Mouse (Mus musculus): ENCODE results near the gene Spata32. TPM values are rescaled to one million over a fixed set of nuclear protein-coding genes. Genes with fewer than 3 reads are reported as not detected.
A peak's percentile ranks its signal among the peaks of the same experiment; 100 is the strongest.

The Spata32 gene
- not detected in 2 replicates for polyA plus RNA-seq (2015; fragmentation: Nextera tagmentation; extraction: Ambion mirVana)

DNA sequence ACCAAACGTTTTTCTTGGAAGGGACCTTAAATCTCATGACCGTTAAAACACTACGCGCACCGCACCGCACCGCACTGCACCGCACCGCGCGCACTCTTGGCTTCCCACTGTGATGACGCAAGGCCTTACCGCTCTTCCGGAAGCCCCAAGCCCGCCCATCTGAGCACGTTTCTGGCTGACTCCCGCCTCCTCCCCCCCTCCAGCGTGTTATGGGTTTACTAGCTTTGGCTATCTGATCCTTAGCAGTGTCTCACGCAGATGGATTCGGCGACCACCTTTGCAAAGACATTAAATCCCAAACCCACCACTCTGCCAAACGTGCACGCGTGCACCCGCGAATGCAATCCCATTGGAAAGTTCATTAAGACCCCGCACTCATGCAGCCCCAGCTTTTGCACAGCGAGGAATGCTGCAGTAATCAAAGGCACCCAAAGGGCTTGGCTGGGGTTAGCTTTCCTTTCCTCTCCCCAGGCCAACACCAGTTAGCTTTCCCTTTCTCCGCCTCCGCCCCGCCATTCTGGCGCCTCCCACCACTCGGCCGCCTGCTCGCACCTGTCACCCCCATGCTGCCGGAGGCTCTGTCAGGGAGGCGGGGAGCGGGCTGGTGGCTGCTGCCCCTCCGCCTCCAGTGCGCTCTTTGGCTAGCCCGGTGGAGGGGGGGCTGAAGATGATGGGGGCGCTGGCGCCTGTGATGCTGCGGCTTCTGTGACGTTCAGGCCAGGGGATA is at the start of gene Spata32:
Gene Spata32, minus strand, starts transcription at position 643 of the 727 bp plus-strand sequence.
- Histone ChIP-seq H3K4me3 (ENCODE audit: low read length) (peak within 1 kb of the TSS; percentile 64), H3K9me3 (replicated peaks; ENCODE audit: control insufficient read depth, low read length) (peaks cover 2% of the 10 kb centered on the region; the same call in 1 of the 2 replicates), H3K36me3 (ENCODE audit: control insufficient read depth, insufficient read depth) (peaks cover 13% of the 10 kb centered on the region; the same call in 1 of the 2 replicates), H3K4me1 (ENCODE audit: control insufficient read depth, insufficient read depth, low read length) (peaks cover 4% of the 10 kb centered on the region; the same call in 1 of the 2 replicates), H3K9ac (ENCODE audit: low read length) (peak within 1 kb of the TSS; percentile 74), H3K27ac (ENCODE audit: low read length) (peak within 1 kb of the TSS; percentile 44), H3K4me2 (ENCODE audit: low read depth, low read length) (peak within 1 kb of the TSS; percentile 98), H3K27me3 (ENCODE audit: control insufficient read depth, insufficient read depth, low read length) (peaks cover 2% of the 10 kb centered on the region; the same call in 1 of the 2 replicates)
- under 1% methylated on average over 45 of the region's 45 CpGs for WGBS
- ATAC-seq (replicated peaks; ENCODE audit: extremely low read depth, insufficient read depth, low FRiP score): peak; percentile 74

DNA sequence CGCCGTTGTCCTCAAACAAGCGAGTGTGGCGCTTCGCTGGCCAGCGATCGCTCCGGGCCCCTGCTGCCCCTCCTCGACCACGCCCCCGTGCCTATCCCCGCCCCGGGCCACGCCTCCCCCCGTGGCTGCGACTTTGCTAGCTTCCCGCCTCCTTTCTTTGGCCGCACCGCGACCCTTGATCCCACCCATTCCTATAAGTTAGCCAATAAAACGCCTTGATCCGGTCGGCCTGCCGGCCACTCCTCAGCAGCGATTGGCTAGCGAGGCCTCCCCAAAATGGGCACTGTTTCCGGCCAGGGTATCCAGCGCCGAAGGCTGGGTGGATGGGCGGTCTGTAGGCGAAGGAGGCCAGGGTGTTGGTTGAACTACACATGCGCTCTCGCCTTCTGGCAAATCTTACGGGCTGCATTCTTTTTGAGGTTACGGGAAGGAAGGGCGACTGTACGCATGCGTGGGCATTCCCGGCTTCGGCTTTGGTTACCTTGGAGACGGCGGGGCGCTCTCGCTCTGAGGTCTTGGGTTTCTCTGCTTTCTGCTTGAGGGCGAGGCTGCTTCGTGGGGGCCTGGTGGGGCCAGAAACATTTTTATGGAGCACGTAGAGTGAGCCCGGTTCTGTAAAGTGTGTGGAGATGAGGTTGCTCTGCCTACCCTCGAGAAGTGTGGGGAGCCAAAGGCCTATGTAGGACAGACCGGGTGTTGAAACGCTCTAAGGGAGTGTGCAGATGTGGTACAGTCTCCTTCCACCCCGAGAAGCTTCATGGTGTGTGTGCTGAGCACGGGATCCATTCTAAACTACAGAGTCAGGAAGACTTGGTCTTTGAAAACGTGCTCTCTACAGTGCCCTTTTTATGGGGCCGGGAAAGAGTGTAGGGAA is 49.4 kb upstream of the Spata32 start, which contains the start of gene Map3k14:
Gene Map3k14, minus strand, starts transcription at position 127 of the 874 bp plus-strand sequence.
- no peaks in the 10 kb centered on the region for H3K27me3 ChIP-seq (ENCODE audit: control insufficient read depth, insufficient read depth, low read length)
- peak within 1 kb of the TSS; percentile 90 for H3K9ac ChIP-seq (ENCODE audit: low read length)
- H3K9me3 ChIP-seq (replicated peaks; ENCODE audit: control insufficient read depth, low read length): no peaks in the 10 kb centered on the region
- under 1% methylated on average over 55 of the region's 55 CpGs for WGBS
- H3K4me1 ChIP-seq (ENCODE audit: control insufficient read depth, insufficient read depth, low read length): peaks cover 27% of the 10 kb centered on the region
- H3K36me3 ChIP-seq (ENCODE audit: control insufficient read depth, insufficient read depth): no peaks in the 10 kb centered on the region
- H3K4me3 ChIP-seq (ENCODE audit: low read length): peak within 1 kb of the TSS; percentile 79
- H3K27ac ChIP-seq (ENCODE audit: low read length): peak within 1 kb of the TSS; percentile 90
- H3K4me2 ChIP-seq (ENCODE audit: low read depth, low read length): peak within 1 kb of the TSS; percentile 94
- peak; percentile 97 for ATAC-seq (replicated peaks; ENCODE audit: extremely low read depth, insufficient read depth, low FRiP score)

DNA sequence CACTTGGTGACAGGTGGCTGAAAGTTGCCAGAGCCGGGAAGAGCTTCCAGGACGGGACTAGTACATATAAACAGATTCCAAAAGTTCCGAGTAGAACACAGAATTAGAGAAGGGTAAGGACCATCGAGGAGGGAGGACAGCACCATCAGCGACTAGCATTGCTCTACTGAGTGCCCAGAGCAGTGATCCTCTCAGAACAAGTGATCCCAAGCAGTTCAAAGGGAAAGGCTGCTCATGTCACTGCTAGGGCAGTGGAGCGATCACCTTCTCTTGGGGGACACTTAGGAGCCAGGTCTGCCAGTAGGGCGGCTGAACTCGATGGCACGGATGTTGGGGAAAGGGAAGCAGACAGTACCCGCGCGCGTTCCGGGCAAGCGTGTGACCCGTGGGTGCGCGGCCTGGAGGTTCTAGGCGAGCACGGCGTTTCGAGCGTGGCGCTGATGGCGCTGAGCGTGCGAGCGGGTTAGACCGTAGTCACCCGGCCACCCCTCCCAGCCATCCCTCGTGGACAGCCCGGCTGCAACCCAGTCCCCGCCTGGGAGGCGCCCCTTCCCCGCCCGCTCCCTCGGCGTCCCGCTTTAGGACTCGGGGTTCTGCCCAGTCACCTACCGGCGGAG is 48.6 kb upstream of the Spata32 start:
- ATAC-seq (replicated peaks; ENCODE audit: extremely low read depth, insufficient read depth, low FRiP score): peak; percentile 38
- under 1% methylated on average over 41 of the region's 42 CpGs for WGBS
- no peaks in the 10 kb centered on the region for H3K36me3 ChIP-seq (ENCODE audit: control insufficient read depth, insufficient read depth)
- H3K4me2 ChIP-seq (ENCODE audit: low read depth, low read length): peak overlapping the region; percentile 94
- peaks cover 34% of the 10 kb centered on the region for H3K4me1 ChIP-seq (ENCODE audit: control insufficient read depth, insufficient read depth, low read length)
- peak overlapping the region; percentile 90 for H3K27ac ChIP-seq (ENCODE audit: low read length)
- H3K27me3 ChIP-seq (ENCODE audit: control insufficient read depth, insufficient read depth, low read length): no peaks in the 10 kb centered on the region
- H3K4me3 ChIP-seq (ENCODE audit: low read length): peak overlapping the region; percentile 79
- peak overlapping the region; percentile 90 for H3K9ac ChIP-seq (ENCODE audit: low read length)
- no peaks in the 10 kb centered on the region for H3K9me3 ChIP-seq (replicated peaks; ENCODE audit: control insufficient read depth, low read length)

DNA sequence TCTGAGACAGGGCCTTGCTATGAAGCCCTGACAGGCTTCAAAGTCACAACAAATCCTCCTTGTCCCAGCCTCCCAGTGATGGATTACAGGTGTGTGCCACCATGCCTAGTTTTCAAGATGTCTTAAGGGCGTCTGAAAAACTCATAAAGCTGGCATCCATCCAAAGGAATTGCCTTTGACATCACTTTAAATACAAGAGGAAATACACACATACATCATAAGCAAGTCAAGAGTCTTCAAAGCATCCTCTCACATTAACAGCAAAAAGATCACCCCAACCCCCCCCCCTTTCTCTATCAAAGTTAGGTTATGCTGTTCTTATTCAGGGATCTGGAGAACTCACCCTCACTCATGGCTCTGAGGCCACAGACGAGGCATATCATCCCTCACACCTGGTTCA is 47.6 kb upstream of the Spata32 start:
- Histone ChIP-seq H3K4me2 (ENCODE audit: low read depth, low read length) (peak overlapping the region; percentile 94), H3K27ac (ENCODE audit: low read length) (no peak overlapping the region), H3K9me3 (replicated peaks; ENCODE audit: control insufficient read depth, low read length) (no peaks in the 10 kb centered on the region), H3K27me3 (ENCODE audit: control insufficient read depth, insufficient read depth, low read length) (no peaks in the 10 kb centered on the region), H3K36me3 (ENCODE audit: control insufficient read depth, insufficient read depth) (no peaks in the 10 kb centered on the region), H3K4me1 (ENCODE audit: control insufficient read depth, insufficient read depth, low read length) (peaks cover 35% of the 10 kb centered on the region), H3K9ac (ENCODE audit: low read length) (no peak overlapping the region), H3K4me3 (ENCODE audit: low read length) (peak overlapping the region; percentile 79)
- ATAC-seq (replicated peaks; ENCODE audit: extremely low read depth, insufficient read depth, low FRiP score): no peak
- 68% methylated on average over 2 of the region's 2 CpGs for whole genome bisulfite sequencing

DNA sequence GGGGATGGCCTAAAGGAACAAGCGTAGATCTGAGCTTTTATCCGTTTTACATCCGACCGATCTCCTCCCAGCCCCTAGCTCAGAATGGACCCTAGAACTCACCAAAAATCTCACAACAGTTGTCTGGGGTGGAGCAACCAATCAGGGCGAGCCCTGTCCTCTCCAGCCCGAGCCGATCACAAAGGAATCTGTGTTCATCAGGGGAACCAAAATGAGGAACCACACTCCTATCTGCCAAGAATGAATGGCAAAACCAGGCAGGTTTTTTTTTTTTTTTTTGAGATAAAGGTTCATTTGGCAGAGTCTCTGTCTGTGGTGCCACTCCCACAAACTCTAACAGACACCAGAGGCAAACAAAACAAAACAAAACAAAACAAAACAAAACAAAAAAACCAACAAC is 47.0 kb upstream of the Spata32 start:
- H3K27ac ChIP-seq (ENCODE audit: low read length): no peak overlapping the region
- 73% methylated on average over 7 of the region's 7 CpGs for WGBS
- H3K4me3 ChIP-seq (ENCODE audit: low read length): no peak overlapping the region
- H3K9ac ChIP-seq (ENCODE audit: low read length): no peak overlapping the region
- H3K4me1 ChIP-seq (ENCODE audit: control insufficient read depth, insufficient read depth, low read length): peaks cover 35% of the 10 kb centered on the region
- no peaks in the 10 kb centered on the region for H3K36me3 ChIP-seq (ENCODE audit: control insufficient read depth, insufficient read depth)
- H3K9me3 ChIP-seq (replicated peaks; ENCODE audit: control insufficient read depth, low read length): no peaks in the 10 kb centered on the region
- H3K4me2 ChIP-seq (ENCODE audit: low read depth, low read length): no peak overlapping the region
- H3K27me3 ChIP-seq (ENCODE audit: control insufficient read depth, insufficient read depth, low read length): no peaks in the 10 kb centered on the region
- ATAC-seq (replicated peaks; ENCODE audit: extremely low read depth, insufficient read depth, low FRiP score): no peak

DNA sequence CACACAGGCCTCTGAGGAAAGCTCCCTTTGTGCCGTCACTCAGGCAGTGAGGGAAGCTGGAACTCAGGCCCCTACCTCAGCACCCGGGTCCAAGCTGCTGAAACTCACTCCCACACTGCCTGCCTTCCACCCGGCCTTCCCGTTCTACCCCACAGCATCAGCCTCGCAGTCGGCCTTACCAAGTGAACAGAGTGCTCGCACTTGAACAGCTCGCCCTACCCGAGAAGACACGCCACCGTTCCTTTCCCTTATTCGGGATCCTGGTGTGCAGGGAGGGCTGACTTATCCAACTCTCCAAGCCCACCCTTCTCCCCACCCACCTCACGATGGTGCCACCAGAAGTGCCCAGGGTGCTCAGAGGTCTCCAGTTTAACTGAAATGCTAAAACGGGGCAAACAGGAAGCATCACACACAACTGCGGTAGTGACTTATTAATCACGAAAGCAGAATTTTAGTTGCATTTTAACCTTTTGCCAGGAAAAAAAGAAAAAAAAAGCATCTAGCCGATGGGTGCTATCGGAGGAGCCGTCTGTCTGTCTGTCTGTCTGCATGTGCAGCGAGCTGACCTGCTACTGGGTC is 46.3 kb upstream of the Spata32 start:
- Histone ChIP-seq H3K9ac (ENCODE audit: low read length) (peak overlapping the region; percentile 24; the same call in 1 of the 2 replicates), H3K4me1 (ENCODE audit: control insufficient read depth, insufficient read depth, low read length) (peaks cover 35% of the 10 kb centered on the region), H3K4me2 (ENCODE audit: low read depth, low read length) (peak overlapping the region; percentile 12), H3K27me3 (ENCODE audit: control insufficient read depth, insufficient read depth, low read length) (no peaks in the 10 kb centered on the region), H3K36me3 (ENCODE audit: control insufficient read depth, insufficient read depth) (no peaks in the 10 kb centered on the region), H3K27ac (ENCODE audit: low read length) (no peak overlapping the region), H3K4me3 (ENCODE audit: low read length) (no peak overlapping the region), H3K9me3 (replicated peaks; ENCODE audit: control insufficient read depth, low read length) (no peaks in the 10 kb centered on the region)
- ATAC-seq (replicated peaks; ENCODE audit: extremely low read depth, insufficient read depth, low FRiP score): no peak
- 80% methylated on average over 20 of the region's 20 CpGs for WGBS

DNA sequence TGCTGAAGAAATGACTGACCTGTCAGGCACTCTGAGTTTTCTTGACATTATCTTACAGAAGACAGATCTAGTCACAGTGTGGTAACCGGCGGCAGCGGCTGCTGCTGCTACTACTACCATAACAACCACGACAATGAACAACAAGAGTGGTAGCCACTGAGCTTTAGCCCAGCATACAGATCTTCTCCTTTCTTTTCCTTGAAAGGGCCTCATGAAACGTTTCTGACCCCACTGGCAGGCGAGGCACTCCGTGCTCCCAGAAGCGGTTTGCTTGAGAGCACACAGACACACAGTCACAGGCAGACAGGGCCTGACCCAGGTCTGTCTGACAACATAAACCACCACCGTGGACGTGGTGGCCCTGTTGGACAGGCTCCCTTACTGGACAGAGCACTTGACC is 45.3 kb upstream of the Spata32 start:
- WGBS: 52% methylated on average over 10 of the region's 10 CpGs
- H3K4me2 ChIP-seq (ENCODE audit: low read depth, low read length): peak overlapping the region; percentile 42

DNA sequence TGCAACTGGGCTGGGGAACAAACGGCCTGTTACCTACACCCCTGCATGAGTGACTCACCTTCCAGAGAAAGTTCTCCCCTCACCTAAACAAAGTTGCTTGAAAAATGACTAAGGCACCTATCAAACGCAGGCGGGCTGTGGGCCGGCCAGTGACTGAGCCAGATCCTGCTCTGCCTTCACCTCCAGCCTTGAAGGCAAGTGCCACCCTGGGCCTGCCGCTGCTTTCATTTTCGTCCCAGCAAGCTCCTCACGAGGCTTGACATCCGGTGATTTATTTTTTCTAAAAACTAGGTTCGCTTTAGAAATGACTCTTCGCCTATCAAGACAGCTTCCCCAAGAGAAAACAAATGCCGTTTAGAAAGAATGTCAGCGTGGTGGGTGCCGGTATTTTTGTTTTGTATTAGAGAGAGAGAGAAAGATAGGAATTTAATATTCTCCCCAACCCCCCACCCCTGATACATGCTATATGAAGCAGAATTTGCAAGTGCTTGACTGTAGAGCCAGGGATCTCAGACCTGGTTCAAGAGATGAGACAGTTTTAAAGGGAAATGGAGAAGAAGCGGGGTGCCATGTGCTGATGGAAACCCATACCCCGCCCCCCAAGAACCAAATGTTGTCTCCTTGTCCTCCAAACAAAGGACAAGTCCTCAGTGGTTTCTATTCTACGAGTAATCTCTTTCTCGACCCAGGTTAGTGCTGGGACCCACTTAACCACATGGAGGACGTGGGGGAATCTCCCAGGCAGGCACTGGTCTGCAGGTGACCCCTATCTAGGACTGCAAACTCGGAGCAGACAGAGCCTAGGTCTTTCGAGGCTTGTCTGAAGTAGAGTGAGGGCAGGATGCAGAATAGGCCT is 44.4 kb upstream of the Spata32 start:
- Histone ChIP-seq H3K4me3 (ENCODE audit: low read length) (peak overlapping the region; percentile 6), H3K9ac (ENCODE audit: low read length) (peak overlapping the region; percentile 58), H3K27me3 (ENCODE audit: control insufficient read depth, insufficient read depth, low read length) (no peaks in the 10 kb centered on the region), H3K27ac (ENCODE audit: low read length) (peak overlapping the region; percentile 64), H3K4me1 (ENCODE audit: control insufficient read depth, insufficient read depth, low read length) (peaks cover 28% of the 10 kb centered on the region), H3K36me3 (ENCODE audit: control insufficient read depth, insufficient read depth) (no peaks in the 10 kb centered on the region), H3K4me2 (ENCODE audit: low read depth, low read length) (peak overlapping the region; percentile 42), H3K9me3 (replicated peaks; ENCODE audit: control insufficient read depth, low read length) (no peaks in the 10 kb centered on the region)
- no peak for ATAC-seq (replicated peaks; ENCODE audit: extremely low read depth, insufficient read depth, low FRiP score)
- WGBS: 52% methylated on average over 20 of the region's 20 CpGs

More for the DNA sequence above, 45.3 kb upstream of the Spata32 start:
- Histone ChIP-seq H3K9me3 (replicated peaks; ENCODE audit: control insufficient read depth, low read length) (no peaks in the 10 kb centered on the region), H3K36me3 (ENCODE audit: control insufficient read depth, insufficient read depth) (no peaks in the 10 kb centered on the region), H3K27me3 (ENCODE audit: control insufficient read depth, insufficient read depth, low read length) (no peaks in the 10 kb centered on the region), H3K9ac (ENCODE audit: low read length) (peak overlapping the region; percentile 24), H3K4me1 (ENCODE audit: control insufficient read depth, insufficient read depth, low read length) (peaks cover 35% of the 10 kb centered on the region), H3K27ac (ENCODE audit: low read length) (peak overlapping the region; percentile 20; the same call in 1 of the 2 replicates), H3K4me3 (ENCODE audit: low read length) (no peak overlapping the region)
- ATAC-seq (replicated peaks; ENCODE audit: extremely low read depth, insufficient read depth, low FRiP score): no peak
